Mouse (Mus musculus): ENCODE data around the gene Snrpd3. TPM values are rescaled to one million over a fixed set of nuclear protein-coding genes. Genes with fewer than 3 reads are reported as not detected.

The Snrpd3 gene
- polyA plus RNA-seq, 1 experiment from 2014 or later, result 68.7 TPM

Other genes with a start within 250 kb of the Snrpd3 start
- gene Adora2a, start 200.7 kb upstream of the Snrpd3 start, polyA plus RNA-seq (2015; fragmentation: Nextera tagmentation; extraction: Ambion mirVana), result 1.4 and 1.8 TPM in 2 replicates
- 28.0 and 32.6 TPM in 2 replicates for gene Upb1, start 116.4 kb upstream of the Snrpd3 start, polyA plus RNA-seq (2015; fragmentation: Nextera tagmentation; extraction: Ambion mirVana)
- gene Gucd1, start 421 bp downstream of the Snrpd3 start, polyA plus RNA-seq (2015; fragmentation: Nextera tagmentation; extraction: Ambion mirVana), result 62.1 and 74.6 TPM in 2 replicates
- 0.06 and 0.15 TPM in 2 replicates for gene Lrrc75b, start 42.8 kb downstream of the Snrpd3 start, polyA plus RNA-seq (2015; fragmentation: Nextera tagmentation; extraction: Ambion mirVana)
- 13.8 and 22.1 TPM in 2 replicates for gene Ggt1, start 44.1 kb downstream of the Snrpd3 start, polyA plus RNA-seq (2015; fragmentation: Nextera tagmentation; extraction: Ambion mirVana)
- gene Ggt5, start 71.8 kb downstream of the Snrpd3 start, polyA plus RNA-seq (2015; fragmentation: Nextera tagmentation; extraction: Ambion mirVana), result 0.75 and 1.3 TPM in 2 replicates
- 1.9 and 2.0 TPM in 2 replicates for gene Susd2, start 126.5 kb downstream of the Snrpd3 start, polyA plus RNA-seq (2015; fragmentation: Nextera tagmentation; extraction: Ambion mirVana)
- 14.3 and 14.7 TPM in 2 replicates for gene Cabin1, start 246.8 kb downstream of the Snrpd3 start, polyA plus RNA-seq (2015; fragmentation: Nextera tagmentation; extraction: Ambion mirVana)

All from liver, embryonic 15.5 days (tissue).